Mouse (Mus musculus) kidney, postnatal 36 days (tissue): ENCODE data around the gene Recql5.

Source experiments
- DNase-seq, 2 experiments: peaks; one replicate each; pipeline ENCODE4 v3.0.0; 2021 to 2022; ENCODE audit warnings: mixed read lengths in 2 of 2

Recql5 gene

DNA sequence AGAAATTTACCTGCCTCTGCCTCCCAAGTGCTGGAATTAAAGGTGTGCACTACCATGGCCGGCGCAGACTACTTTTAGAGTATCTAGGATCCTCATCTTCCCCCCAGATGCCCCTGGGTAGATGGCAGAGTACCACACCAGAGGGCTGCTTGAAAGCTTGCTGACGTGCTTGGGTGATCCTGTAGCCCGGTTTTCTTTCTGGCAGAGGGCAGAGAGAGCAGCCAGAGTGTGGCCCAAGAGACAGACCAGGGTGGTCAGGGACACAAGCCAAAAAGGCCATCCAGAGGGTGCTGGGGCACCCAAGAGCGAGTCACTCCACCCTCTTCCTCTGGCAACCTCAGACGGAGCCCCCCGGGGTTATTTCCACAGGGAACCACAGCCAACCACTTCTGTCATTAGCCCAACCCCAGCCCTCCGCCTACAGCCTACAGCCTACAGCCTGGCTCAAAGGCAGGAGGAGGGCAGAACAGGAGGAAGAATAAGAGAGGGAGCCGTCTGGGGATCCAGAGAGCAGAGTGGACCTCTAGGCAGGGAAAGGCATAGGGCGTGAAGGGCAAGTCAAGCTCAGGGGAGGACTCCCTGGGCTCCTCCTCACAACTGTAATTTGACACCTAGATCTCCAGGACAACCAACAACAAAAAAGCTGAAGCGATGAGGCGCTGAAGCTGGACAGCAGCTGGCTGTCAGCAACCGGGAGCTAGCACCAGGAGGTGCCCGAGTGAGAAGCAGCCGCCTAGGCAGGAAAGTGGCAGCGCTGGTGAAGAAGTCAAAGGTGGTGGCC is 33.6 kb downstream of the Recql5 start, which contains the start of gene Smim5:
Gene Smim5 (plus strand): TSS at position 481 of the 781 bp plus-strand sequence.
- DNase-seq = peak; percentile 78 to 91

DNA sequence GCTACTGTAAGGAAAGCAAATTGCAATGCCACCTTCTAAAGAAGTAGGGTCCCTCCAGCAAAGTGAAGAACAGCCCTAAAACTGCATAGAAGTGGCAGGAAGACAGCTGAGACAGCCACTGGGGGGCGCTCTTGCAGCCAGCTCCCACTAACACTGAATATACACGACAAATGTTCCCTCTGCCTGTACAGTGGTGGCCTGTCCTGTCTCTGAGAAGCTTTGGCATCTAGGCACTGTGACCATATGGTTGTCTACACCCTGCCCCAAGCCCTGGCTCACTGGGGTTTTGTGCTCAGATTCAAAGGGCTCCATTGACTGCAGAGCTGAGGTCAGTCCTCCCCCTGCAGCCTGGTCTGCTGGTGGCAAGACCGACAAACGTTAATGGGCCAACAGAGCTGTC is 34.4 kb downstream of the Recql5 start:
- peak in 1 of 2 experiments; percentile 75 for DNase-seq

DNA sequence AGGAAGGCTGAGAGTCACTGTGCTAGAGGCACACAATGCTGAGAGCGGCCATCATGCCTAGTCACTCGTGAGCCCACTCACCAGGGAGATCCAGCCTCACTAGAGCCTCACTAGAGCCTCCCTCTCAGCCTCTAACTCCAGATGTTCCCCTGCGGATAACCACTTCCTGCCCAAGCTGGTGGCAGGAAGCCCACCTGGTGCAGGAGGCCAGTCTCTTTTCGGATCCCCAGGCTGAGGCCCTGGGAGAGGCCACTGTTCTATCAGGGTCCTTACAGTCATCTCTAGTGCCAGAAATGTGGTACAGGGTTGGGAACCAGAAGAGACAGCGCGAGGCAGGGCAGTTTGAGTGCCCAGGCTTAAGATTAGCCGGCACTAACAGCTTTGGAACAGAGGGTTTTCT is 34.8 kb downstream of the Recql5 start:
- no peak for DNase-seq

DNA sequence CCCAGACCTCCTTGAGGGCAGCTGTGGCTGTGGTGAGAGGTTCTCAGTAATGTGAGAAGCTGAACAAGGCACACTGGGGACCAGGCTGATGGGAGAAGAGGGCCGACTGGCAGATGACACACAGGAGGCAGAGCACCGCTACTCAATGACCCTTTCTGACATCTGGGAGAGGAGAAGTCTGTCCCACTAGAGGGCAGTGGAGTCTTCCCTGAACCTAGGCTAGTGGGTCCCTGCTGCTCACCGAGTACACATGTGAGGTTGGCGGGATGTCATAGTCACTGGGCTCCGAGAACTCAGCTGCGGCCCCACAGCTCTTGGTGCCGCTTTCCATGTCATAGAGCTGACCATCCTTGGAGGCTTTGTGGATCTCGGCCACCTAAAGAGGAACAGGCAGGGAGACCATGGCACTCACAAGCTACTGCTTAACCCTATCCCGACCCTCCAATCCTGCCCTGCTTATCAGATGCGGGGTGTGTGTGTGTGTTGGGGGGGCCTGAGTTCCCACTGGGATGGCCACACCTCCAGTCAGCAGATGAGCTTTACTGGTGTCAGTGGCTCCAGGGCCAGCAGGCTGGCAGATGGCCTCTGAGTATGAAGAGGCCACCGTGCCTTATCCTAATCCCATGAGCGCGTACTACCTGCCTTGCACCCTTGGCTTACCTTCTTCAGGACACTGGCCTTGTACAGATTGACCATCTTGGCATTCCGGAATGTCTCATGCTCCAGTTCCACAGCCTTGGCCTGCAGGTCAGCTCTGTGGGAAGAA is 38.3 kb downstream of the Recql5 start:
- peak; percentile 49 to 57 for DNase-seq

DNA sequence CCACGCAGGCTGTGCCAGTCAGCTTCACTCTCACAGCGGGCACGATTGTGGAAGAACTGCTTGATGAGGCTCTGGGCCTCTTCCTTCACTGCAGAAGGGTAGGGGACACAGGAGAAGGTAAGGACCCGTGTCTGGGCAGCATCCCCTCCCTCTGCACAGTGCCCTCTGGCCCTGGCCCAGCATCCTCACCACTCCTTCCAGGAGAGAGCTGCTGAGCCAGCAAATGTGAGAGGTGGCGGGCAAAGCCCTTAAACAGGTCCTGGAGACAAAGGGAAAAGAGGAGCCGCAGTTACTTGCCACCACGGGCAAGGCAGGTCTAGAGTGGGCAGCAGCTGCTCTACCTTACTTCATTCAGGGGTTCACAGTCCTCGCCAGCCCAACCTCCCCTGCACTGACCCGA is 40.2 kb downstream of the Recql5 start:
- peak; percentile 24 to 61 for DNase-seq

DNA sequence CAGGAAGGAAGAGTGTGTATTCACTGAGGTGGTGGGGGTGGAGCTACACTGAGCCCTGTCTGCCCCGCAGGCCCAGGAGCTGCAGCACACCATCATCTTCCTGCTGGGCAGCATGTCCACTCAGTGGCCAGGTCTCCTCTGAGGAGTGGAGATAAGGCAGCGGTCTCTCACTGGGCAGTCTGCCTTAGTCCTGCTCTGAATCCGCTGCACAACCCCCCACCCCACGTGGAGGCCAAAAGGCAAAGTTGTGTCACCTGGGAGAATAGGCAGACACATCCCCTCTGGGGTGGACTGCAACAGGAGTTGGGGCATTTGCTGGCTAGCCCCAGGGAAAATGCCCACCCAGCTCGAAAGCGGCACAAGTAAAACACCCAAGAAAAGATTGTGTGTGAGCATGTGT is 41.1 kb downstream of the Recql5 start:
- no peak for DNase-seq

DNA sequence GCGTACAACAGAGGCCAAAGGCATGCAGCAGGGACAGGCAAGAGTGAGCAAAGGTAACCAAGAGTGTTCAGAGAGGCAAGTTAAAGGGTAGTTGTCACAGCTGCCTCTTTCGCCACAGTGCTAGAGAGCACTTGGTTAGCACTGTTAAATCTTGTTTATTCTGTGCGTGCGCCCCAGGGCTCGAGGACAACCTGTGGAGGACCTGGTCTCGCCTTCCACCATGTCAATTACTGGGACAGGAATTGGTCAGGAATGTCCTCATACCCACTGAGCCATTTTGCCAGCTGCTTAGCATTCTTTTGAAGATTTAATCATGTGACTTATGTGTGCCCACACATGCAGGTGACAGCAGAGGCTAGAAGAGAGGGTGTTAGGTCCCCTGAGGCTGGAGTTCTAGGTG is 44.1 kb downstream of the Recql5 start:
- DNase-seq = no peak

DNA sequence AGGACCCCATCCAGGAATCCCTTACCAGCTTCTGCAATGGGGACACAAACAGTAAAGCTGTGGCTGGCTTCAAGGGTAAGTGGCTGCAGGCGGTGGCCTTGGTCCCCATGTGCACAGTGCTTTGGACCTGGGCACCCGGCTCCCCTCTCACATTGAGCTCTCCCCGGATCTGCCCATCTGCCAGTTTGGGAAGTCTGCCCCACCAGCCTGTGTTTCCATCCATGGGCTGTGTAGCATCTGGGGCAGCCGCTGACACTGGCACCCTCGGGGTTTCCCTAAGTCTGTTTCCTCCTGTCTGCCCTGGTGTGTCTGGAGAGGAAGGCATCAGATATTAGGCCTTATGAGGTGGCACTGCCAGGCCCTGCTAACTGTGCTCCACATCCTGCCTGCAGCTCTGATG is 45.3 kb downstream of the Recql5 start:
- no peak for DNase-seq

DNA sequence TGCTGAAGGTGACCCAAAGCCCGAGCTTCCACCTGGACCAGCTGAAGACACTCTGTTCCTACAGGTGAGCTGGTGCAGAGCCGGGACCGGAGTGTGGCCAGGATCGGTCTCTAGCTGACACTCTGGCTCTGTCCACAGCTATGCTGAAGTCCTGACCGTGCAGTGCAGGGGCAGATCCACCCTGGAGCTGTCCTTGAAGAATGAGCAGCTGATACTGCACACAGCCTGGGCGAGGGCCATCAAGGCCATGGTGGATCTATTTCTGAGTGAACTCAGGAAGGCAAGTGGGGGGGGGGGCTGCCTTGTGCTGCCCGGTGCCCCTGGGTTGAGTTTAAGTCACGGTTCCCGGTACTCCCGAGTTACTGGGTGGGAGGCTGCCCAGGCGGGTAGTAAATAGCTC is 46.8 kb downstream of the Recql5 start:
- DNase-seq = no peak

DNA sequence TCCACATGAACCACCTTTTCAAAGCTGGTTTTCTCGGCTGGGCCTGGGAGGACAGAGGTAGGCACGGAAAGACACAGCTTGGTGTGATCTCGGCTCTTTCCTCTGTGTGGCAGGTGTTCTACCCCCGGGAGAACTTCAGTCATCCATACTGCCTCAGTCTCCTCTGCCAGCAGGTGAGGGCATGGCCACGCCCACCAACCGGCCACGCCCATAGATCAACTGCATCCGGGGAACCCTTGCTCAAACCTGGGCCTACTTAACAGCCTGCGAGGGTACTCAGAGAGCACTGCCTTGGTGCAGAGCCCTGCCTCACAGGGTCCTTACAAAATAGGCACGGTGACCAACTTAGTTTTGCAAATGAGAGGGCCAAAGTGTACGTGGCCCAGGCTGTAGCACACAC is 48.0 kb downstream of the Recql5 start:
- DNase-seq = no peak

DNA sequence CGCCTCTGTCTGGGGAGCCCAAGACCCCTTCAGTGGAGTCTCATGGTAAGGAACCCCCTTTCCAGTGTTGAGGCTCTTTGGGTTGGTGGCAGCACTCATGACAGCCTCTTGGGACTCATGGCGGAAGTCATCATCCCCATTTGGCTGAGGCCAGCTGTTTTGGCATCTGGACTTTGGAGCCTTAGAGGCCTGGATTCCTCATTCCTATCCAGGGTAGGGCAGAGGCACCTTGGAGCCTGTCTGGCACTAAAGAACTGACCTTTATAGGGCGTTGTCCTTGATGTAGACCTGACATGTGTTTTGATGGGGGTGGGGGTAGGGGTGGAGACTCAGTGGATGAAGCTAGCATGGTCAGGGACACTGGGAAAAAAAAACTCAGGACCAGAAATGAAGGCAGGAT is 48.9 kb downstream of the Recql5 start:
- DNase-seq = peak; percentile 51 to 72

DNA sequence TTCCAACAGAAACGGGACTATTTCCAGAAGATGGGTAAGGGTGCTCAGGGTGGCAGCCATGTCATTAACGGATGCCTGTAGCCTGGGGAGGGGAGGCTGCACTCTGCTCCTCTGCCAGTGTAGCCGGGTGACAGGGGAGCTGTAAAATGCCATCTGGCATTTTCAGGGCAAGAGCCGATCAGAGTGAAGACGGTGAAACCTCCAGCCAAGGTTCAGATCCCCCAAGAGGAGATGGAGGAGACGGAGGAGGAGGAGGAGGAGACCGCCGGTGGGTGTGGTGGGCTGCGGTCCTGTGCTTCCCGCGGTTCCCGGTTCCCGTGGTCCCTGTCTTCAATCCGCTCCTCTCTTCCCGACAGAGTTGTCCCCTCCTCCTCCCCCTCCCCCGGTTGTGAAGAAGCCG is 50.0 kb downstream of the Recql5 start:
- no peak for DNase-seq

DNA sequence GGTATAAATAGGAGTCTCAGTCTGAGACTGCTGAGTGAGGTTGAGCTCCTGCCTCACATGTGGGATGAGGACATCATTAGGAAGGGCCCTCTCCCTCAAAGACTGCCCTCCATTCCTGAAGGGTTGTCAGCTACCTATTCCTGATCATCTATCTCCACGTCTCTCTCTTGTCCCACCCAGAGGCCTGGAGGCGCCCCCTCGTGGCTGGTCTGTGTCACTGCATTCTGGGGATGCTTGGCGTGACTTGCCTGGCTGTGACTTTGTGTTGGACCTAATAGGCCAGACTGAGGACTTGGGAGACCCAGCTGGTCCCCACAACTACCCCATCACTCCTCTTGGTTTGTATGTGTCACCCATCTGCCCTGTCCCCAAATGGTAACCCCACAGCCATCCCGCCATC is 52.3 kb downstream of the Recql5 start:
- peak in 1 of 2 experiments; percentile 56 for DNase-seq

DNA sequence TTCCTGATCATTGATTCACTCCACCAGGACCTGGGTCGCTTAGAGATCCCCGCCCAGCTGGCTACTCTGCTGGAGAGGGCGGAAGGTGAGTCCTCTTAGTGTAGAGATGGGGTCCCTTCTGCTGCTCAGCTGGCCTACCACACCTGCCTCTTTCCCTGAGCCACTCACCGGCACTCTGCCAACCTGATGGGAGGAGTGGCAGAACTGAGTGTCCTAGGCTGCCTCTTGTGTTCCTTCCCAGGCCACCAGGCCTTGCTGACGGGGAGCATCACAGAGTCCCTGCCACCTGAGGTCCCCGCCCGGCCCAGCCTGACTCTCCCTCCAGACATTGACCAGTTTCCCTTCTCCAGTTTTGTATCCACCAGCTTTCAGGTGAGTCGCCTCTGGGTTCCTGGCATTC is 55.2 kb downstream of the Recql5 start:
- peak; percentile 60 to 81 for DNase-seq

DNA sequence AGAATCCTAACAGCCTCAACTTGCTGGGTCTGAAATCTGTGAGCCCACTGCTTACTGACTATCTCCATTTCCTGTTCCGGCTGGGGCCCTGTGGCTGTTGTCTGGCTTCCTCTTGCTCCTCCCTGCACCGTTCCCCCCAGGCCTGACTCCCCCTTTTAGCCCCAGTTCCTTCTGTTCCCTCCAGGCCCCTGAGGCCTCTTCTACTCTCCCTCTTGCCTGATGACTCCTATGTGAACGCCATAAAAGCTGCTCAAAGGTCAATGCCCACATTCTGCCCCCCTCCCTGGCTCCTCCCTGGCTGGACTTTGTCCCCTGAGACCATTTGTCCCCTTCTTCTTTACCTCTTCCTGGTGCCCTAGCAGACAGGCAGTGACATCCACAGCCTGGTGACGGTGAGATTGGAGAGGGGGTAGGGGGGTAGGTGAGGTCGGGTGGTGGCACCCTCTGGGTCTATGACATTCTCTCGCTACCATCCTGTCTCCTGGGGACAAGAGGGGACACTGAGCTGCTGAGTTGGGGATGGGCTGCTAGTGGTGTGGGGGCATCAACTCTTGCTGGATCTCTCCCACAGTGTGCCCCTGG is 56.0 kb downstream of the Recql5 start:
- DNase-seq = peak; percentile 80 to 82

DNA sequence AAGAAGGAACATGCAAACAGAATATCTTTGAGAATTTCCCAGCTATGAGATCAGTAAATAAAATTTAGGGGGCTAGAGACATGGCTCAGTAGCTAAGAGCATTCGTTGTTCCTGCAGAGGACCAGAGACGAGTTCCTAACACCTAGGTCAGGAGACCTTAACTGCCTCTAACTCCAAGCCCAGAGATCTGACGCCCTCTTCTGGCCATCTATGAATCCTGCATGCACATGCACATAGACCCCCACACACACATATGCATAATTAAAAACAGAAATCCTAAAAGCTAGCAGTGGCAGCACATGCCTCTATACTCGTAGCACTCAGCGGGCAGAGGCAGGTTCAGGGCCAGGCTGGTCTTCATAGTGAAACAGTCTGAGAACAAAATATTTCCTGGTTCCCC is 56.8 kb downstream of the Recql5 start:
- DNase-seq = no peak

DNA sequence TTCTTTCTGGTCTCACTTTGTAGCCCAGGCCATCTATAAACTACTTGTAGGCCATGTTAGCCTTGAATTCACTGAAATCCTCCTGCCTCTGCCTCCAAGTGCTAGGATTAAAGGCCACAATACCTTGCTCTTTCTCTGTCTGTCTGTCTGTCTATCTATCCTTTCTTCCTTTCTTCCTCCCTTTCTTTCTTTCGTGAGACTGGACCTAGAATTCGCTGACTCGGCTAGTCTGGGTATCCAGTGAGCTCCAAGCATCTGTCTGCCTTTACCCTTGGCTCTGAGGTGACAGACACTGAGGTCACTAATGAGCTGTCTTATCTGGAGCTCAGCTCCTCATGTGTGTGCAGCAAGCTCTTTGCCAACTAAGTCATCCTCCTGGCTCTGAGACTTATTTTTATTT is 57.3 kb downstream of the Recql5 start:
- no peak for DNase-seq

DNA sequence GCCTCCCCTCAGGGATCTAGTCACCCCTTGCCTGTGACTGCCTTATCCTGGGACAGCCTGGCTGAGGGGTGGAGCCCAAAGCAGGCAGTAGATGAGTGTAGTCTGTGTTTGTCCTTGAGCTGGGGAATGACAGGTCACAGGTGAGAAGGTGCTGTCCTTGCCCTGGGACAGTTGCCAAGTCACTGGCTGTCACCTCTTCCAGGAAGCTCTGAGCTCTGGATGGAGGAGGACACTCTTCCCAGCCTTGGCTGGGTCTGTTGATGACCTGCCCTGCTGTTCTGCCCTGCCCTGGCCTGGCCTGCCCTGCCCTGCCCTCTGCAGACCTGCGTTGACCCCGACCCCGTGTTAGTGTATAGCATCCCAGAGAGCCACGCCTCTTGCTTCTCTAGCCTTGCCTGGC is 60.8 kb downstream of the Recql5 start:
- no peak for DNase-seq

DNA sequence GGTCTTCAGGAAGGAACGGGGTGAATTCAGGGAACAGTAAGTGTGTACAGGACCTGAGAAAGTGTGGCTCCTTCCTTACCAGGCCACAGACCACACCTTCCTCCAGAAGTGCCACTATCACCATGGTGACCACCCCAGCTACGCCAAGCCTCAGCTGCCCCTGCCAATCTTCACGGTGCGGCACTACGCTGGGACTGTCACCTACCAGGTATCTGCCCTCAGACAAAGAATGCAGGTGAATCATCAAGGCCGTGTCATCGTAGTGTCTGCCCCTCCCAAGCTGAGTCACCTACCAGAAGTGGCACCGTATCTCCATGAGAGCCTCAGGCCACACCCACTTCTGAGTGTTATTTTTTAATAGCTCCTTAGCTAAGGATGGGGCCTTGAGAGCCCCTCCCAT is 63.9 kb downstream of the Recql5 start:
- DNase-seq = no peak

DNA sequence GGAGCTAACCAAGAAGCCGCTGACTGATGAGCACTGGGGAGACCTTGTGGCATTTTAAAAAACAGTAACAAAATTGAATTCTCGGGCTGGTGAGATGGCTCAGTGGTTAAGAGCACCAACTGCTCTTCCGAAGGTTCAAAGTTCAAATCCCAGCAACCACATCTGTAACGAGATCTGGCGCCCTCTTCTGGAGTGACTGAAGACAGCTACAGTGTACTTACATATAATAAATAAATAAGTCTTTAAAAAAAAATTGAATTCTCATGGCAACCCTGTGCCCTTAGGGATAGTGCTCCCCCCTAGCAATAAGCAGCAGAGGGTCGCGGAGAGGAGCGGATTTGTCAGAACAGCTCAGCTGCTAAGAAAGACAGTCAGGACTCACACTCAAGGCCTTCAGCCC is 69.4 kb downstream of the Recql5 start:
- peak in 1 of 2 experiments; percentile 46 for DNase-seq

DNA sequence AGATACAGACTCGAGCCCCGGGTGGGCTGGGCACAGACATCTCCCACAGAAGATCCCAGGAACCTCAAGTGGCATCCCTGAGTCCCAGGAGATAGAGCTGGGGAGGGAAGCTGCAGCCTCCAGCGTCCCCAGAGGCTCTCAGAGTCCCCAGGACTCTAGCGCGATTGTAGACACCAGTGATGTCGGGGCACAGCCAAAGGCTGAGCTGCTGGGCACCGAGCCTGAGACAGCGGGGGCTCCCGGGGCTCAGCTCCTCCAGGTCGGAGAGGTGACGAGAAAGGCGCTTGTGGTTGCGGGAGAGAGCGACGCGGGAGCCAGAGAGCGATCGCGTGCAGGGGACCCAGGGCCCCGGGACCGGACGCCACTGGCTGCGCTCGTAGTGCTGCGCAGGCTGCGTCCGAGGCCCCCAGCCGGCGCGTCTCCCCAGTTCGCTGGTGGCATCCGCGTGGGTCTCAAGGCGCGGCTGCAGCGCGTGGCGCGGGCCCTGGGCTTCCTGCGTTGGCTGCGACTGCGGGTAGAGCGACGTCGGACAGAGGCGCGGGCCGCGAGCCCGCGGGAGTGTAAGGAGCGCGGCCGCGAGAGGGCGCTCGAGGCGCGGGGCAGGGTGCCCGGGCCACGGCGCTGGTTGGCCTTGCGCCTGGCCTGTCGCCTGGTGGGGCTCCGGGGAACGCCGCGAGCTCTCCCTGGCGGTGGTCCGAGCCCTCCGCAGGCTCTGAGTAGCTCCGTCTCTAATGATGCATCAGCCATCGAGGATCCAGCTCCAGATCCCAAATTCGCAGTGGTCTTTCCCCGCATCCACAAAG is 73.9 kb downstream of the Recql5 start:
- DNase-seq = peak; percentile 89 to 95

DNA sequence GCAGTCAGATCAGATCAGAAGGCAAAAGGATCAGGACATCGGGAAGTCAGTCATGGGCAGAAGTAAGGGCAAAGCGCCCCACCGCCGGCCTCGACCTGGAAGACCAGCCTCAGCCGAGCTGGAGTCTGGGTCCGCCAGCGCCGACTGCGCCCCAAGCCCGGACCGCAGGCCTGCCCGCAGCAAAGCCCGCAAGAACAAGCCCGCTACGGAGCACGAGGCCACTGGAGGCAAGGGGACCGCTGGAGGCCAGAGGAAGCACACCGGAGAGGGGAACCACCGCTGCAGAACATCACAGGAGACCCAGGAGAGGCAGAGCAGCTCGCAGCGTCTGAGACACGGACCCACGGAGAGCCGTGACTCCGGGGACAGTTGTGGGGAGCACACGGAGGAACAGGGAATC is 74.9 kb downstream of the Recql5 start, which contains the start of gene Myo15b:
Gene Myo15b (plus strand): TSS at position 53 of the 400 bp plus-strand sequence.
- no peak for DNase-seq

DNA sequence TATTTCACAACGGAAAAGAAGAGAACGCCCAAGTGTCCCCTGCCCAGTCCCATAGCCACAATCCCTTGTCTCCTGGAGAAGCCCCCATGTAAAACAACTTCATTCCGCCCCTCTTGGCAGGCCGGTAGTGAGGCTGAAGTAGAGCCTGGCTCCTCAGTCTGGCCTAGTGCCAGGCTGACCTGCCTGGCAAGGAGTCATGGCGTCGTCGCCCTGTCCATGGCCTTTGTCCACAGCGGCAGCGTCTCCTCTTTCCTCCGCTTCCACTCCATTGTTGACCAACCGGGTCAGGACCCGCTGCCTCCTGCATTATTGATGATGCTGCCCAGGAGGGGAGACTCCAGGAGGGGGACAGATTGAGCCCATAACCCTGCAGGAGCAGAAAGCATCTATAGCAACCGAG is 75.3 kb downstream of the Recql5 start:
- peak; percentile 56 to 77 for DNase-seq
